Mouse (Mus musculus): Measurements from ENCODE around the gene Lrp4. TPM values are rescaled to one million over a fixed set of nuclear protein-coding genes. Genes with fewer than 3 reads are reported as not detected.

The Lrp4 gene
- polyA plus RNA-seq, 1 experiment from 2014 or later = 11.3 TPM

DNA sequence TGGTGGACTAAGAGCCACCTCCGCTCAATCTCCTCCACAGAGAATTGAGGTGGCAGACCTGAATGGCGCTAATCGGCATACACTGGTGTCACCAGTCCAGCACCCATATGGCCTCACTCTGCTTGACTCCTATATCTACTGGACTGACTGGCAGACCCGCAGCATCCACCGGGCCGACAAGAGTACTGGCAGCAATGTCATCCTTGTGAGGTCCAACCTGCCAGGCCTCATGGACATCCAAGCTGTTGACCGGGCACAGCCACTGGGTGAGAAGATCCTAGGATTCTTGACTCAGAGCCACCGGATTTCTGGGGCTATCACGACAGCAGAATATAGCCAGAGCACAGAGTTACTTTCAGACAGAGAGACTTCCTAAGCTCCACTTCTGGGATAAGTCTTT is 36.7 kb downstream of the Lrp4 start:
- Histone ChIP-seq H3K9me3 (replicated peaks) (no peaks in the 10 kb centered on the region), H3K27ac (no peak overlapping the region), H3K9ac (no peak overlapping the region), H3K4me1 (no peaks in the 10 kb centered on the region), H3K27me3 (no peaks in the 10 kb centered on the region), H3K4me3 (no peak overlapping the region), H3K36me3 (ENCODE audit: poor library complexity, severe bottlenecking) (peaks cover 90% of the 10 kb centered on the region), H3K4me2 (no peak overlapping the region)
- WGBS = 98% methylated on average over 9 of the region's 9 CpGs
- no peak for ATAC-seq

DNA sequence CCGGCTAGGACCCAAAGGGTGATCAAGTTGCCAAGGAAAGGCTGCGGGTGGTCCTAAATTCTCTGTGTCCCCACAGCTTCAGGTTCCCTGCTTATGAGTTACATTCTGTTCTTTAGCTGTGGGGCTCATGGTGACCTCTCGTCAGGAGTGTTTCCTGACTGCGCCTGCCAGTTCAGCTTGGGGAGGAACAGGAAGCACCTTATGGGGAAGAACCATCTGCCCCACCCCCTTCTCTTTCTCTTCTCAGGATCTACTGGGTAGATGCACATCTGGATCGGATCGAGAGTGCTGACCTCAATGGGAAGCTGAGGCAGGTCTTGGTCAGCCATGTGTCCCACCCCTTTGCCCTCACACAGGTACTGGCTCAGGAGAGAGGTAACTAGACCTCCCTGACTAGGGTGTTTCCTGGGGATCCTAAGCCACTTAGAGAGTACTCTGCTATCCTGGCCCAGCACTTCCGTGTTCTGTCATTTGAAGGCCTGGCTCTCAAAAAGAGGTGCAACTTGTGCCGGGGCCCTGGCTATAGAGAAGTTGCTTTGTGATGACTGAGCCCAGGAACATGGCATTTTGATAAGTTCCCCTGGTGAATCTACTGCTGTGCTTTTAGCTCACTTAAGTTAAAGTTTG is 40.9 kb downstream of the Lrp4 start:
- H3K27ac ChIP-seq = no peak overlapping the region
- H3K36me3 ChIP-seq (ENCODE audit: poor library complexity, severe bottlenecking) = peaks cover 77% of the 10 kb centered on the region

DNA sequence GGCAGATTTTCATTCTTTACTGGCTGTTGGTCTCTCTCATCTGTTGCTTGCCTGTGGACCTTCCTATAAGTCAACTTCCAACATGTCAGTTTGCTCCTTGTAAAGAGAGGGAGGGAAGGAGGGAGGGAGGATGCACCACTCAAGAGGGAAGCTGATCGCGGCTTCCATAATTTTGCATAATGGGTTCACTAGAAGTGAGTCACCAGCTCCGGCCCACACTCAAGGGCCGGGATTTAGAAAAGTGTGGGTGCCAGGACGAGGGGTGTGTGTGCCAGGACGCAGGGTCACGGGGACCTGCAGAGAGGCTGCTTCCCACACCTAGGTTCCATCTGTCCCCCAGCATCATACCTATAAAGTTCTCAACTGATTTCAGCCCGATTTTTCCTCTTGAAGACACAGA is 50.8 kb downstream of the Lrp4 start:
- WGBS = 92% methylated on average over 8 of the region's 8 CpGs

More for the DNA sequence above, 40.9 kb downstream of the Lrp4 start:
- Histone ChIP-seq H3K4me2 (no peak overlapping the region), H3K4me1 (no peaks in the 10 kb centered on the region), H3K9me3 (replicated peaks) (no peaks in the 10 kb centered on the region), H3K9ac (no peak overlapping the region), H3K4me3 (no peak overlapping the region), H3K27me3 (no peaks in the 10 kb centered on the region)
- 92% methylated on average over 8 of the region's 8 CpGs for WGBS
- no peak for ATAC-seq

DNA sequence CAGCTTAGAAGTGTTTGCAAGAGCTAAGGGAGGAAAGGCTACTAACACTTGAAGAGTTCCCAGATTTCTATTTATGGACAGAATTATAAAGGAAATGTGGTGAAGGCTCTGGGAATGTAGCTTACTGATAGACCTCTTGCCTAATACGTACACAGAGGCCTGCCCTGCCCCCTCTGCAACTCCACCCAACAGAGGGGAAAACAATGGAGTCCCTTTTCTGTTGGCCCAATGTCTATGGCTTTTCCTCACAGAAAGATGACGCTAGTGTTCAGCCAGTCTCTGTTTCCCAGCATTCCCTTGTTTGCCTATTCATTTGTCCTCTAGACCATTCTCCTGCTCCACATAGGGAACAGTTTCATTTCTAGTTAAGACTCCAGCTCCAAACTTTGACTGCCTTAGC is 59.9 kb downstream of the Lrp4 start:
- no peak overlapping the region for H3K27ac ChIP-seq
- H3K27me3 ChIP-seq = no peaks in the 10 kb centered on the region
- 0 out of 2 replicates have a peak, but pooled peaks cover 8% of the 10 kb centered on the region for H3K4me1 ChIP-seq
- WGBS = 5% methylated on average over 2 of the region's 2 CpGs
- ATAC-seq = no peak
- no peak overlapping the region for H3K4me3 ChIP-seq
- peaks cover 10% of the 10 kb centered on the region for H3K36me3 ChIP-seq (ENCODE audit: poor library complexity, severe bottlenecking)
- H3K9ac ChIP-seq = no peak overlapping the region
- H3K9me3 ChIP-seq (replicated peaks) = no peaks in the 10 kb centered on the region
- H3K4me2 ChIP-seq = no peak overlapping the region

More for the DNA sequence above, 50.8 kb downstream of the Lrp4 start:
- peaks cover 68% of the 10 kb centered on the region for H3K36me3 ChIP-seq (ENCODE audit: poor library complexity, severe bottlenecking)
- no peaks in the 10 kb centered on the region for H3K9me3 ChIP-seq (replicated peaks)
- no peak for ATAC-seq
- H3K9ac ChIP-seq = no peak overlapping the region
- H3K4me3 ChIP-seq = no peak overlapping the region
- H3K4me2 ChIP-seq = no peak overlapping the region
- no peaks in the 10 kb centered on the region for H3K4me1 ChIP-seq
- H3K27me3 ChIP-seq = no peaks in the 10 kb centered on the region
- H3K27ac ChIP-seq = no peak overlapping the region

DNA sequence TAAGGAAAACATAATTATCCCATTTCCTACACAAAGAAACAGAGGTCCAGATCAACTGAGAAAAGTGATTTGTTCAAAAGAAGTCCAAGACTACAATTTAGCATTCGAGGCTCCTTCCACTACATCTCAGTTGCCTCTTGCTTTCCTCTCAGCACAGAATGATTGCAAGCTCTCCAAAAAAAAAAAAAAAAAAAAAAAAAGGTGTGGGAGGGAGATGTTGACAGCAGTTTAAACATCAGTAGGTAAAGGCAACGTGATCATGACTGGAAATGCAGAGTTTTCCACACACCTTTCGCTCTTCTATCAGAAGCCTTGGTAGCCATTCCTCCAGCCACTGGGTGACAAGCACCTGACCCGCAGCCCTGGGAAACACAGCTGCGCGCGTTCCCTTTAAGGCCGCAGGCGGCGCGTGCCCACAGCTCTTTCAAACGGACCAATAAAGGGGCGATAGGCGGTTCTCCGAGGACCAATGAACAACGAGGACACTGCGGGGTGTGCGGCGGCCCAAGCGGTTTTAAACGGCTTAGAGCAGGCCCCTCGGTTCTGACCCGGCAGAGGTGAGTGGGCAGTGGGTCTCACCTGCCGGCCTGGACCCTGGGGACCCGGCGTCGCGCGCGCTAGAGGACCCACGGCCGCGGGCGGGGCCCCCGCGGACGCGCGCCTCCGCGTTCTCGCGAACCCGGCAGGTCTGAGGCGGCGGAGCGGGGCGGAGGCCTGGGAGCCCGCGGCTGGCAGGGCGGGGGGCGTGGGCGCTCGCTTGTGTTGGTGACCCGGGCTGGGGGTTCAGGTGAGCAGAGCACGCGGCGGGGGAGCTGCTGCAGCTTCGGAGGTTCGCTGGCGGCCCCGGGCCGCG is 69.2 kb downstream of the Lrp4 start, which contains the start of gene Ckap5:
Gene Ckap5, plus strand, starts transcription at position 469 of the 853 bp plus-strand sequence.
- peaks cover 16% of the 10 kb centered on the region for H3K36me3 ChIP-seq (ENCODE audit: poor library complexity, severe bottlenecking)
- H3K4me1 ChIP-seq = peaks cover 8% of the 10 kb centered on the region
- H3K4me3 ChIP-seq = peak within 1 kb of the TSS; percentile 98
- H3K9me3 ChIP-seq (replicated peaks) = no peaks in the 10 kb centered on the region
- peak within 1 kb of the TSS; percentile 95 for H3K9ac ChIP-seq
- 1% methylated on average over 64 of the region's 64 CpGs for WGBS
- no peaks in the 10 kb centered on the region for H3K27me3 ChIP-seq
- H3K4me2 ChIP-seq = peak within 1 kb of the TSS; percentile 78
- peak; percentile 99 for ATAC-seq
- peak within 1 kb of the TSS; percentile 83 for H3K27ac ChIP-seq

DNA sequence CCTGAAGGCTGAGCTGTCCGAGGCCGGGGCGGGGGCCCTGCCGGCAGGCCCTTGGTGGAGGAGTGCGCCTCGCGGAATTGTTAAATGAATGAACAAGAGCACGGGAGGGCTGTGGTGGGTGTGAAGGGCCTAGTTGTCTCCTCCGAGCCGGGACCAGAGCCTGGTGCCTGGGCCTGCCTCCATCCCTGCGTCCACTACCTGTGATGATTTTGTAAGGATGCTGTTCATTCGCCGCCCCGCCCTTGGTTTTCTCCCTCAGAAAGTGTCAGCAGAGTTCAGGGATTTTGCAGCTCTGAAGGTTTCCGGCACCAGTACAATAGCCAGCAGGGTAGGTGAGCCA is 69.8 kb downstream of the Lrp4 start:
- WGBS = 1% methylated on average over 15 of the region's 15 CpGs
- peak overlapping the region; percentile 83 for H3K27ac ChIP-seq
- peak overlapping the region; percentile 95 for H3K9ac ChIP-seq
- peaks cover 16% of the 10 kb centered on the region for H3K36me3 ChIP-seq (ENCODE audit: poor library complexity, severe bottlenecking)
- peak overlapping the region; percentile 98 for H3K4me3 ChIP-seq
- H3K4me2 ChIP-seq = peak overlapping the region; percentile 78
- H3K4me1 ChIP-seq = peaks cover 8% of the 10 kb centered on the region
- no peaks in the 10 kb centered on the region for H3K27me3 ChIP-seq
- ATAC-seq = peak; percentile 67
- no peaks in the 10 kb centered on the region for H3K9me3 ChIP-seq (replicated peaks)

DNA sequence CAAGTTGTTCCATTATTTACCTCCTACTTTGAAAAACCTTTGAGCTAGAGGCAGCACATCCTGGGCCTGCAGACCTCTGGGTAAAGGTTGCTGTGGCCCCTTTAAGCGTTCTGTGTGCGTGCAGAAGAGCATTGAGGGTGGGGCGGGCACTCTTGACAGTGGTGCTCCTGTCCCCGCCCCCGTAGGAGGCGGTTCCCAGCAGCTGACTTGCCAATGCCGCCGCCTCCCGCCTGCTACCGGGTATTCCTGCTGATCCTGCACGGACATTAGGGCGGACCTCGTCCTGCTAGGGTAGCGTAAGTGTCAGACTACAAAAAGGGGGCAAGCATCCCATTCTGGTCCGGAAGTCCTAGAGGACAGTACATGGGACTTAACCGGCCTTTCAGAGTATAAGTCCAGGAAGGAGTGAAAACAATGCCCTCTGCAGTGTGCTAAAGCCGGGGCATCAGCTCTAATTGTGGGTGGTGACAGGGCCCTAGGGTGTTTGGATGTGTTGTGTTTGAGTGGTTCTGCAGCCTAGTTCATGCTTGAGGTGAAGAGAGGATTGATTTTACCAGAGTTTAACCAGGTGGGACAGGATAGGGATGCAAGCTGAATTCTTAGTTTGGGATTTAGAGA is 80.4 kb downstream of the Lrp4 start:
- peaks cover 23% of the 10 kb centered on the region for H3K4me1 ChIP-seq
- H3K27ac ChIP-seq = 0 out of 2 replicates have a peak overlapping the region, but pooled peaks have one; percentile 7
- H3K27me3 ChIP-seq = no peaks in the 10 kb centered on the region
- ATAC-seq = peak; percentile 89
- H3K4me2 ChIP-seq = peak overlapping the region; percentile 61
- H3K36me3 ChIP-seq (ENCODE audit: poor library complexity, severe bottlenecking) = peaks cover 4% of the 10 kb centered on the region; the same call in 1 of the 2 replicates
- no peaks in the 10 kb centered on the region for H3K9me3 ChIP-seq (replicated peaks)
- H3K9ac ChIP-seq = peak overlapping the region; percentile 53
- 3% methylated on average over 17 of the region's 17 CpGs for WGBS
- H3K4me3 ChIP-seq = peak overlapping the region; percentile 30

Other genes with a start within 250 kb of the Lrp4 start
- 11.8 and 12.0 TPM in 2 replicates for gene Ddb2, start 220.5 kb upstream of the Lrp4 start, polyA plus RNA-seq (2015; fragmentation: Nextera tagmentation; extraction: Ambion mirVana)
- gene Pacsin3, start 201.6 kb upstream of the Lrp4 start, polyA plus RNA-seq (2015; fragmentation: Nextera tagmentation; extraction: Ambion mirVana) = 23.4 and 26.5 TPM in 2 replicates
- 78.4 and 84.3 TPM in 2 replicates for gene Arfgap2, start 192.5 kb upstream of the Lrp4 start, polyA plus RNA-seq (2015; fragmentation: Nextera tagmentation; extraction: Ambion mirVana)
- gene 1110051M20Rik, start 12.8 kb upstream of the Lrp4 start, polyA plus RNA-seq (2015; fragmentation: Nextera tagmentation; extraction: Ambion mirVana) = 137 and 149 TPM in 2 replicates
- gene Ckap5, start 69.3 kb downstream of the Lrp4 start, polyA plus RNA-seq (2015; fragmentation: Nextera tagmentation; extraction: Ambion mirVana) = 185 and 187 TPM in 2 replicates
- 0.10 and 0.43 TPM in 2 replicates for gene F2, start 178.9 kb downstream of the Lrp4 start, polyA plus RNA-seq (2015; fragmentation: Nextera tagmentation; extraction: Ambion mirVana)
- 13.0 and 14.6 TPM in 2 replicates for gene Zfp408, start 192.3 kb downstream of the Lrp4 start, polyA plus RNA-seq (2015; fragmentation: Nextera tagmentation; extraction: Ambion mirVana)
- 69.0 and 76.0 TPM in 2 replicates for gene Arhgap1, start 192.3 kb downstream of the Lrp4 start, polyA plus RNA-seq (2015; fragmentation: Nextera tagmentation; extraction: Ambion mirVana)

All from forebrain, embryonic 13.5 days (tissue).